13 mouse cellular contexts compared by ENCODE assay signal in the genomic region with DNA sequence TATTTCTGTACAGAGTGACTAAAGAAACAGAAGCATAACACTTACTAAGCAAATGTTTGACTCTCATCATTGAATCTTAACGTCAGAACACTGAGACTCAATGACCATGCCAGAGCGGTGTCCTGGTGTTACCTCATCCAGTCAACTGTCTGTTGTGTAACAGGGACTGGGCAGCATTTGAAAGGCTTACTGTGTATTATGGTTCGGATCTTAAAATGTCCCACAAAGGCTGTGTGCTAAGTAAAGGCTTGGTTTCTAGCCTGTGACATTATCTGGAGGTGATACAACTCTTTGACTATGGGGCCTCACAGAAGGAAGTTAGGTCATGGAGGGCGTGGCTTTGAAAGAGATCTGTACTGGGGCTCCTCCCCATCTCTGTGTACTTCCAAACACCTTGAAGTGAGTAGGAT.
DNase-seq lines count a peak whose midpoint lies in the region; ATAC-seq and TF ChIP-seq lines count a peak whose summit lies in the region.
"Had no signal": no experiment of that assay in that cellular context is flagged by ENCODE, and none has a peak within 500 bp of the region (broad histone marks: within the 10 kb centered on the region; RNA-seq: fewer than 3 reads in every experiment).

No protein-coding gene starts in this region.

- H3K4me1 ChIP-seq in liver, adult 2 months (ENCODE audit: control insufficient read depth, insufficient read depth, low read length) = no peaks in the 10 kb centered on the region; the same call in 1 of the 2 replicates
- peaks cover 6% of the 10 kb centered on the region for H3K4me1 ChIP-seq in forebrain, embryonic 15.5 days

- H3K9ac ChIP-seq in liver, adult 2 months (ENCODE audit: low read depth, low read length) = no peak overlapping the region
- no peak overlapping the region for H3K9ac ChIP-seq in forebrain, embryonic 15.5 days (replicated peaks)
- H3K9ac ChIP-seq: hindbrain, embryonic 14.5 days; midbrain, embryonic 13.5 days had no signal

- no peaks in the 10 kb centered on the region for H3K9me3 ChIP-seq in forebrain, embryonic 15.5 days
- H3K9me3 ChIP-seq: midbrain, embryonic 13.5 days had no signal

- no peaks in the 10 kb centered on the region for H3K79me2 ChIP-seq in liver, adult 2 months (ENCODE audit: control insufficient read depth, insufficient read depth, low read length)

- intact Hi-C loops in gastrocnemius, postnatal 14 days (cut with DNase I; ENCODE audit: low total_unique reads) = no loop called here

- WGBS in liver, adult 2 months = 39% methylated on average over 4 of the region's 4 CpGs
- WGBS in forebrain, embryonic 15.5 days = 89% methylated on average over 4 of the region's 4 CpGs

- ATAC-seq in forebrain, embryonic 15.5 days (replicated peaks) = no peak
- ATAC-seq: forebrain, embryonic 14.5 days; midbrain, embryonic 13.5 days had no signal

- no peak overlapping the region for H3K4me2 ChIP-seq in forebrain, embryonic 15.5 days (replicated peaks)
- H3K4me2 ChIP-seq: hindbrain, embryonic 14.5 days; midbrain, embryonic 13.5 days had no signal

- no peak for TF ChIP-seq POLR2A in liver, adult 2 months (IDR thresholded peaks at IDR 0.05; ENCODE audit: extremely low read depth, insufficient read depth, low read length)

- no peak overlapping the region for H3K27ac ChIP-seq in liver, adult 2 months (replicated peaks; ENCODE audit: insufficient read depth, low read depth, low read length)
- H3K27ac ChIP-seq in forebrain, embryonic 15.5 days (replicated peaks) = no peak overlapping the region
- H3K27ac ChIP-seq: hindbrain, embryonic 14.5 days; midbrain, embryonic 13.5 days had no signal

- no peaks in the 10 kb centered on the region for H3K27me3 ChIP-seq in liver, adult 2 months (ENCODE audit: control insufficient read depth, insufficient read depth, low read length)
- no peaks in the 10 kb centered on the region for H3K27me3 ChIP-seq in forebrain, embryonic 15.5 days
- H3K27me3 ChIP-seq: midbrain, embryonic 13.5 days had no signal

- no peak overlapping the region for H3K4me3 ChIP-seq in liver, adult 2 months (ENCODE audit: insufficient read depth, low read depth, low read length)
- no peak overlapping the region for H3K4me3 ChIP-seq in forebrain, embryonic 15.5 days
- H3K4me3 ChIP-seq: midbrain, embryonic 13.5 days had no signal

- peak; percentile 44 for DNase-seq in gastrocnemius, adult 18-20 months (ENCODE audit: low spot score)
- DNase-seq in gastrocnemius, postnatal 14 days = no peak
- peak; percentile 19 to 35 for DNase-seq in right cerebral cortex, adult 2 months (ENCODE audit: low spot score in 2 of 2)
- no peak for DNase-seq in right cerebral cortex, postnatal 36 days (ENCODE audit: low spot score in 2 of 2)
- DNase-seq in liver, adult 2 months (ENCODE audit: extremely low read depth, low read depth, low spot score) = peak; percentile 65
- no peak for DNase-seq in thymus, postnatal 36 days
- no peak for DNase-seq in embryo, embryonic 9.5 days (ENCODE audit: extremely low spot score)
- DNase-seq: B cell, adult 2 months; embryo, embryonic 11 days had no signal

- no peak for TF ChIP-seq CTCF in liver, adult 2 months (IDR thresholded peaks at IDR 0.05; ENCODE audit: low read depth, low read length)

- H3K36me3 ChIP-seq in liver, adult 2 months (ENCODE audit: control insufficient read depth, insufficient read depth, low read length) = peaks cover 38% of the 10 kb centered on the region
- H3K36me3 ChIP-seq in forebrain, embryonic 15.5 days = peaks cover 10% of the 10 kb centered on the region; the same call in 1 of the 2 replicates

Comparison
In these comparisons a context has a peak if more than half of its experiments do, and no peak if none do; other contexts are left out.
1. DNase-seq: peak in gastrocnemius, adult 18-20 months (single experiment), right cerebral cortex, adult 2 months (2 of 2) and liver, adult 2 months (single experiment); none in gastrocnemius, postnatal 14 days (single experiment), right cerebral cortex, postnatal 36 days (0 of 2), thymus, postnatal 36 days (0 of 2) and embryo, embryonic 9.5 days (single experiment).